Mouse (Mus musculus): Measurements from ENCODE around the gene Map1s.

GRCm38 (mm10) chr8:70904532-70904931, 1.2 kb upstream of the Map1s start:
- TF ChIP-seq POLR2A (IDR thresholded peaks at IDR 0.05; ENCODE audit: low read depth, low read length) = no peak
- no peak for TF ChIP-seq CTCF (IDR thresholded peaks at IDR 0.05; ENCODE audit: borderline replicate concordance, insufficient read depth, low read length)
